Mouse (Mus musculus): Measurements from ENCODE around the gene Mfsd6l.

Gene Mfsd6l

GRCm38 (mm10) chr11:68602200-68602931, 46.4 kb downstream of the Mfsd6l start:
- DNase-seq: peak; percentile 69 to 83

- no peak for DNase-seq
Measured at GRCm38 (mm10) chr11:68607046-68607445, 51.1 kb downstream of the Mfsd6l start.

Measured in kidney, postnatal 4 days (tissue).